In the genomic region with DNA sequence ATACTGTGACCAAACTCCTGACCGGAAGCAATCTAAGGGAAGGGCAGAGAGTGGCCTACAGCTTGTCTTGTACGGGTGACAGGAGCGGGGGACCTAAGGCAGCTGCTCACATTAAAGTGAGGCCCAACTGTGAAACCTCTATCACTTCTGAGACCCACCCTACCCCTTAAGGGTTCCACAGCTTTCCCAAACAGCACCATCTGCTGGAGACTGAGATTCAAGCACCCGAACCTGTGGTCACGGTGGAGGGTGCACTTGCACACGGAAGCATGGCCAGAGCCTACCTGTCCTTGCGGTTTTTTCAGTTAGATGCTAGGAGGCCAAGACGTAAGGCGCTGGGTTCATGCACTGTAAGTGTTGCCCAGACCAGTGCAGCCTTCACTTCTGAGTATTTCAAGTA, we compare ENCODE assay signal across 9 mouse cellular contexts. TPM values are rescaled to one million over a fixed set of nuclear protein-coding genes. Genes with fewer than 3 reads are reported as not detected.
DNase-seq lines count a peak whose midpoint lies in the region; ATAC-seq lines count a peak whose summit lies in the region.
"Had no signal": no experiment of that assay in that cellular context is flagged by ENCODE, and none has a peak within 500 bp of the region (broad histone marks: within the 10 kb centered on the region; RNA-seq: fewer than 3 reads in every experiment).

No protein-coding gene starts in this region.

- peaks cover 72% of the 10 kb centered on the region for H3K36me3 ChIP-seq in heart, embryonic 13.5 days
- H3K36me3 ChIP-seq in forebrain, embryonic 16.5 days (ENCODE audit: control insufficient read depth, insufficient read depth), result peaks cover 16% of the 10 kb centered on the region

- H3K4me2 ChIP-seq in heart, embryonic 13.5 days, result no peak overlapping the region
- H3K4me2 ChIP-seq in forebrain, embryonic 16.5 days (ENCODE audit: low read length), result no peak overlapping the region
- H3K4me2 ChIP-seq: embryonic facial prominence, embryonic 13.5 days had no signal

- H3K27ac ChIP-seq in heart, embryonic 13.5 days (replicated peaks), result 0 out of 2 replicates have a peak overlapping the region, but pooled peaks have one; percentile 14
- H3K27ac ChIP-seq in forebrain, embryonic 16.5 days (ENCODE audit: low read length), result no peak overlapping the region
- H3K27ac ChIP-seq: embryonic facial prominence, embryonic 13.5 days had no signal

- intact Hi-C loops in heart, postnatal 25 days (cut with DNase I), result no loop called here
- intact Hi-C loops in heart, postnatal 14 days (cut with DNase I), result loop anchor here (5.0 to 10.0 kb wide), 3 partner anchors 89 to 311 kb away; a partner anchor contains a TSS

- H3K4me3 ChIP-seq in heart, embryonic 13.5 days, result no peak overlapping the region
- no peak overlapping the region for H3K4me3 ChIP-seq in forebrain, embryonic 16.5 days (replicated peaks; ENCODE audit: low read length)
- H3K4me3 ChIP-seq: embryonic facial prominence, embryonic 13.5 days had no signal

- no peak overlapping the region for H3K9ac ChIP-seq in heart, embryonic 13.5 days
- no peak overlapping the region for H3K9ac ChIP-seq in forebrain, embryonic 16.5 days (replicated peaks; ENCODE audit: low read depth, low read length)
- H3K9ac ChIP-seq: embryonic facial prominence, embryonic 13.5 days had no signal

- no peaks in the 10 kb centered on the region for H3K27me3 ChIP-seq in heart, embryonic 13.5 days (replicated peaks)
- H3K27me3 ChIP-seq in forebrain, embryonic 16.5 days (replicated peaks; ENCODE audit: control insufficient read depth, insufficient read depth, low read length), result no peaks in the 10 kb centered on the region
- H3K27me3 ChIP-seq: embryonic facial prominence, embryonic 13.5 days had no signal

- no peak for DNase-seq in heart, postnatal 25 days (ENCODE audit: low spot score)
- peak; percentile 19 for DNase-seq in 3T3-L1 (ENCODE audit: low read depth, low spot score)
- DNase-seq in CD4-positive helper T cell, adult 2 months (ENCODE audit: low read depth, low spot score), result peak; percentile 24
- peak; percentile 41 to 67 for DNase-seq in heart, postnatal 14 days
- peak; percentile 62 for DNase-seq in lung, postnatal 36 days
- DNase-seq in ovary, adult 18-20 months (ENCODE audit: low spot score), result no peak

- peaks cover 33% of the 10 kb centered on the region for H3K4me1 ChIP-seq in heart, embryonic 13.5 days
- H3K4me1 ChIP-seq in forebrain, embryonic 16.5 days (replicated peaks; ENCODE audit: control insufficient read depth, insufficient read depth, low read length), result peaks cover 6% of the 10 kb centered on the region

- 64% methylated on average over 9 of the region's 9 CpGs for WGBS in heart, embryonic 13.5 days
- 79% methylated on average over 9 of the region's 9 CpGs for WGBS in forebrain, embryonic 16.5 days

- no peak for ATAC-seq in heart, embryonic 13.5 days (ENCODE audit: extremely low read depth, insufficient number of reproducible peaks, low FRiP score, low TSS enrichment)
- no peak for ATAC-seq in forebrain, embryonic 16.5 days

- H3K9me3 ChIP-seq in heart, embryonic 13.5 days, result no peaks in the 10 kb centered on the region
- H3K9me3 ChIP-seq in forebrain, embryonic 16.5 days (ENCODE audit: control insufficient read depth, low read length), result no peaks in the 10 kb centered on the region
- H3K9me3 ChIP-seq: embryonic facial prominence, embryonic 13.5 days had no signal

RNA-seq across cellular contexts. Expression of a gene that starts 18.3 kb away (rescaled TPM):
- 0.57 and 1.1 TPM in 2 replicates for polyA plus RNA-seq in heart, embryonic 13.5 days (2015; fragmentation: Nextera tagmentation; extraction: Ambion mirVana)
- 1 to 10 TPM; 3.0 to 3.8 TPM for total RNA-seq in heart, postnatal 25 days (2021)
- 1 to 10 TPM in 1 of 2 experiments, under 1 TPM in 1; 0.98 to 3.1 TPM for total RNA-seq in heart, postnatal 14 days (2021)
- not detected in 2 replicates for polyA plus RNA-seq in forebrain, embryonic 16.5 days (2015; fragmentation: Nextera tagmentation; extraction: Ambion mirVana)

RNA-seq across cellular contexts. Expression of a gene that starts 58.8 kb away (rescaled TPM):
- polyA plus RNA-seq in heart, embryonic 13.5 days (2015; fragmentation: Nextera tagmentation; extraction: Ambion mirVana), result 0.94 and 0.97 TPM in 2 replicates
- 1 to 10 TPM; 3.3 to 3.6 TPM for total RNA-seq in heart, postnatal 25 days (2021)
- total RNA-seq in heart, postnatal 14 days (2021), result 1 to 10 TPM; 3.0 to 3.5 TPM
- polyA plus RNA-seq in forebrain, embryonic 16.5 days (2015; fragmentation: Nextera tagmentation; extraction: Ambion mirVana), result 1.2 and 1.7 TPM in 2 replicates

Comparison
In these comparisons a context has a peak if more than half of its experiments do, and no peak if none do; other contexts are left out.
1. DNase-seq: peak in 3T3-L1 (single experiment), CD4-positive helper T cell, adult 2 months (single experiment), heart, postnatal 14 days (2 of 2) and lung, postnatal 36 days (single experiment); none in heart, postnatal 25 days (single experiment) and ovary, adult 18-20 months (single experiment).